Mouse (Mus musculus): Measurements from ENCODE around the gene Csrnp1.
A peak's percentile ranks its signal among the peaks of the same experiment; 100 is the strongest.

The Csrnp1 gene

GRCm38 (mm10) chr9:119948804-119949203 lies 35.7 kb downstream of the Csrnp1 start:
- DNase-seq (ENCODE audit: extremely low spot score): no peak

GRCm38 (mm10) chr9:119945173-119945900 lies 39.1 kb downstream of the Csrnp1 start:
- DNase-seq (ENCODE audit: extremely low spot score): no peak

DNA sequence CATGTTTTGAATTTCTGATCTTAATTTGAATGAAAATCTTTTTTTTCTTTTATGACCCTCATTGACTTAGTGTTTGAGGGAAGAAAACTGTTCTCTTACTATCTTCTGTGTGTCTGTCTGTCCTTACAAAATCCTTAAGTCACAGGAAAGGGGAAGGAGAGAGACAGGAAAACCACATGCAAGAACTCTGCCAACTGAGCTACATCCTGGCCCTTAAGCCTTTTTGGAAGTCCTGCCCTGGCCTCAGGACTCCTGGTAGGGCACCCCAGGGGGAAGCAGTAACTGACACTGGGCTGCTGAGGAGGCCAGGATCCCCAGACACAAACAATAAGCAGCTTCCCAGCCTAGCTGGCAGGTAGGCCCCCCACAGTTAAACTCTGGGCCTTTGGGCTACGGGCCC lies 41.1 kb downstream of the Csrnp1 start:
- DNase-seq (ENCODE audit: extremely low spot score): no peak

DNA sequence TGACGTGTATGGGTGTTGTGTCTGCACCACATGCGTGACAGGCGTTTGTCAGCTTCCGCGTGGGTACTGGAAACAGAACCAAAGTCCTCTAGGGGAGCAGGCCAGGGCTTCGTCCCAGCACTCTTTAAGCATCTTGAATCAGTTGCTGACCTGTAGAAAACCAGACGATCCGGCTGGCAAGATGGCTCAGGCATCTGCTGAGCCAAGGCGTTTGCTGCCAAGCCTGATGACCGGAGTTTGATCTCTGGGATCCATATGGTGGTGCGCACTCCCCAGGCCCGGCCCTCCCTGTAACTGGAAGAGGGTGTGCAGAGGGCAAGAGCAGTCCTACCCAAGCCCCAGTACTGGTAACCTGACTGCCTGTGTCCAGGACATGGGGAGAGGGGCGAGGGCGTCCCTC lies 42.6 kb downstream of the Csrnp1 start:
- DNase-seq (ENCODE audit: extremely low spot score): no peak

DNA sequence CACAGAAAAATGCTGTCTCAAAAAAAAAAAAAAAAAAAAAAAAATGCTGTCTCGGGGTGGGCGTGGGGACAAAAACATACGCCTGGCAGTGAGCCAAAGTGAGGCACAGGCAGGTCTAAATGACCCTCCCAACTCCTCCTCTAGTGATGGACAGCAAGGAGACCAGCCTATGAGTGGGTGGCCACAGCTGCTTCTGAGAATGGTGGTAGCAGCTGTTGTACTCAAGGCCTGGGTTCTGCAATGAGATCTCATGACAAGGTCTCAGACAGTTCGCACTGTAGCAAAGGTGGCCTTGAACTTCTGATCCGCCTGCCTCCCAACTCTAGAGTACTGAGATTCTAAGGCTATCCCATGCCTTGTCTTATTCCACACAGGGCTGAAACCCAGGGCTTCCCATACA lies 43.1 kb downstream of the Csrnp1 start:
- no peak for DNase-seq (ENCODE audit: extremely low spot score)

DNA sequence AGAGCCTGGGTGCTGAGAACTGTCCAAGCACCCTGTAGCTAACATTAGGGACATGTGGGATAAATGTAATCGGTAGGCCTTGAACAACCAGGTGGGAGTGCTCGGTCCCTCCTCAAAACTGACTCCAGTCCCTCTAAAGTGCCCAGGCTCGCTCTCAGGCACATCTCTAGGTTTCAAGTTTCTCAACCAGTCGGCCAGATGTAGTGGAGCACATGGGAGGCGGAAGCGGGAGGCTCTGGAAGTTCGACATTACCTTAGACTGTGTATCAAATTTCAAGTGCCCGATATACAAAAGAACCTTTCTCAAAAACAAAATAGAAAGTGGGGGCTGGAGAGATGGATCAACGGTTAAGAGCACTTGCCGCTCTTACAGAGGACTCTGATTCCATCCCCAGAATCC lies 44.8 kb downstream of the Csrnp1 start:
- no peak for DNase-seq (ENCODE audit: extremely low spot score)

DNA sequence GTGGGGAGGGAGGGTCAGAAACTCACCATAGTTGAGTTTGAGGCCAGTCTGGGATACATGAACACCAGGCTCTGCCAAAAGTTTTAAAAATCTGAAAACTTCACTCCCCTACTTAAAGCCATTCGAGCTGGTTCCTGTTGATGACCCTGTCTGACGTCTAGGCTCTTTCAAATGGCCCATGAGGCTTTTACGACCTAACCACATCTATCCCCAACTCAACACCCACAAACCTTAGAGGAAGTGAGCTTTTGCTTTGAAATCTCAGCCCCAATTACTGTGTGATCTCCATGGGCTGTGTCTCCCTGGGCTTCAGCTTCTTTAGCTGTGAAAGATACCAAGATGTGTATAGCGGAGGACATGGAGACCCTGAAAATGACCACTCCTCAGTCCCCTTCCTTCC lies 46.0 kb downstream of the Csrnp1 start:
- no peak for DNase-seq (ENCODE audit: extremely low spot score)

DNA sequence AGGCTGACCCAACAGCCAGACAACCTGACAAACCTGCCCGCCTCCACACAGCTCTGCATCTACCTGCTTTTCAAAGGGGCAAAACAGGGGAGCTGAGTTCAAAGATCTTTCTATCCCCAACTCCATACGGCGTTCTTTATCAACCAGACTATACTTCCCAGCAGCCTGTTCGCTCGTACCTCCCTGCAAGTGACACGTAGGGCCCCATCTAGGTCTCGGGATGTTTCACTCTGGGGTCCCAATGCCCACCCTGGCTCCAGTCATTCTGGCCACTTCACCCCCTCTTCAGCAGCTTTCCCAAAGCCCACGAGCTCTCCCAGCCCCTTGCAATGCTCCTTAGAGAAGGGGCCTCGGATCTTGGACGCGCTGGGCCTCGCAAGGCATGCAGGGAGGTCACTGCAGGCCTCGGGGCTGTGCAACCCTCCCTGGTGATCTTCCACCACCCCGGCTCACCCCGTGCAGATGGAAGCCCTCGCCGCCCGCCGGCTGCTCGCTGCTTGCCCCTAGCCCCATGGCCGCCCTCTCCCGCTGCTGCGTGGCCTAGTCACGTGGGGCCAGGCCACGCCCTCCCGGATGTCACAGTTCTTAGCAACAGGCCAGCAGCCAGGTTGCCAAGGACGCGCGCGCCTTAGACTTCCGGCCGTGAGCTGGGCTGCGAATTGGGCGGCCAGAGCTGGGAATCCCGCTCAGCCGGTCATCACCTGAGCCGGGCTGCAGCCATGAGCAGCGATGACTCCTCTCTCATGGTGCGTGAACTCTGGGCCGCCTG lies 47.3 kb downstream of the Csrnp1 start, which contains the start of the genes Gorasp1 and Ttc21a:
Gene Gorasp1, minus strand, starts transcription at position 561 of the 769 bp plus-strand sequence.
Gene Ttc21a, plus strand, starts transcription at position 602 of the 769 bp plus-strand sequence.
- peak; percentile 93 for DNase-seq (ENCODE audit: extremely low spot score)

DNA sequence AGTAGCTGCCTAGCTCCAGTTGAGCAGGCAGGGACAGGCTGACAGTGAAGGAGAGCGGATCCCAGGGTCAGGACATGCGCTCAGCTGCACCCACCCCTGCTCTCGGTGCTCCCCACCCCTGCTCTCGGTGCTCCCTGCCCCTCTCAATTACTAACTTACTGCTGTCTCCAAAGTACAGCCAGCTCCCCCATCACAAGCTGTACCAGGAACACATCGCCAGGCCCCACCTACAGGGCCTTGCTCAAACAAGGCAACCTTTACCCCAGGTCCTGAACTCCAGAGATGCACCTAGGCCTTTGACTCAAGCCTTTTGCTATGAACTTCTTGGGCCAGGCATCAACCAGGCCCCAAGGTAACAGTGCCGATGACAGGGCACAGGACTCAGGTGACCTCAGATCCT lies 50.8 kb downstream of the Csrnp1 start:
- no peak for DNase-seq (ENCODE audit: extremely low spot score)

DNA sequence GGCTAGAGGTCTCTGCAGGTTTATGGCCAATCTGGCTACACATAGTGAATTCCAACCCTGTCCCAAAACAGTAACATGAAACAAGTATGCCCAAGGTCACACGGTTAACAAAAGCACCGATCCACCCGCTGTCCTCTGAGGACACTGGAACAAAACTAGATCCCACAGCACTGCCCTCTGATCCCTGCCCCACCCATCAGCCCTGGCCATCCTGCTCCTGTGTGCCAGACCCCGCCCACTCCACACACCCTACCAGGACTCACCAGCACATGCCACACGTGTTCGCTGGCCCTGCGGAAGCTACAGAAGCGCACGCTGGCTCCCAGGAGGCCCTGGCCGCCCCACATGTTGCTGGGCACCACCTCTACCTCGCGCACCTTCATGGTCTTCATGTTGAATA lies 52.1 kb downstream of the Csrnp1 start:
- DNase-seq (ENCODE audit: extremely low spot score): no peak

- no peak for DNase-seq (ENCODE audit: extremely low spot score)
Measured at GRCm38 (mm10) chr9:119926497-119926896, 58.0 kb downstream of the Csrnp1 start.

GRCm38 (mm10) chr9:119925729-119926128 lies 58.7 kb downstream of the Csrnp1 start:
- no peak for DNase-seq (ENCODE audit: extremely low spot score)

- no peak for DNase-seq (ENCODE audit: extremely low spot score)
Measured at GRCm38 (mm10) chr9:119925120-119925657, 59.3 kb downstream of the Csrnp1 start.

DNA sequence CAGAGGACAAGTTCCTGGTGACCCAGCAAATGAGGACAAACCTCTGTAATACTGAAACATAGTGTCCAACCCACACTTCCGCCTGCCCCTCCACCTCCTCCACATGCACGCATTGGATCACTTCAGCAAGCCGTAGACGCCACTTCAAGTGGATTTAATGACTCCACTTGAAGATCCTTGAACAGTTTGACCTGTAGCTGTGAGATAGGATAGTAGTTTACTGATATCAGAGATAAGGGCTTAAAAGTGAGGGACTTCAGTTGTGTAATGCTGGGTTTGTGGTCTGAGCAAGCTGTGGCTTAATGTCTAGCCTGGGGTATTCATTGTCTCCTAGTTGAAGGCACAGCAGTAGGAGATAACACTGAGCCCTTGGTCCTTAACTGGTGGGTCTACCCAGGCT lies 61.0 kb downstream of the Csrnp1 start:
- no peak for DNase-seq (ENCODE audit: extremely low spot score)

Data from embryo, embryonic 9.5 days (tissue).